Mouse (Mus musculus): ENCODE measurements around the gene Mrpl1. TPM values are rescaled to one million over a fixed set of nuclear protein-coding genes. Genes with fewer than 3 reads are reported as not detected.

The Mrpl1 gene
- polyA plus RNA-seq, 1 experiment from 2014 or later: 20.5 TPM

DNA sequence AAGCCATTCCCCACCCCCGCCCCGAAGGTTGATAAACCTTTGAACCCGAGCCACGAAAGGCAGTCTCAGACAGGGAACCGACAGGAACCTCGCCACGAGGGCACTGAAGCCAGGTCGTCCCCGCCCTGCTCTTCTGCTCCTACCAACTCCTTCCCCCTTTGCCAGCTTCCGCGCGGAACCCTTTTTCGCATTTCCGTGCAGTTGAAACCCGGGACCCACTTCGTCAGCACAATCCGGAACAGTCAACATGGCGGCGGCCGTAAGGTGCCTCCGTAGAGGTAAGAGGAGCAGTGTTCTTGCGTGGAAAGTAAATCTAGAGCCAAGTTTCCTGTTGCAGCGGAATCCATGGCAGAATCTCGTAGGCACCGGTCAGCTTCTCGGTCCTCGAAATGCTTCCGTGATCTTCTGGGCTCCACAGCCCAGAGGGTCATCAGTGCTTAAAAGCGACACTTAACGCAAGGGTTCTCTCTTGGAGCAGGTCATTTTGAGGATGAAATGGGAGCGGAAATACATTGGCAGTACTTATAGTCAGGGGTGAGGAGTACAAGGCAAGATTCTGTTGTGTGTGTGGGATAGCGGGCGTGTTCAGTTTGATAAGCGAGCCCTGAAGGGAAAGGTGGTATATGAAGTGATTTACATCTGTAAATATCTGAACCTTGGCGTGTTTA is 757 bp downstream of the Mrpl1 start:
- no peaks in the 10 kb centered on the region for H3K9me3 ChIP-seq
- peaks cover 13% of the 10 kb centered on the region for H3K4me1 ChIP-seq
- H3K36me3 ChIP-seq: peaks cover 4% of the 10 kb centered on the region
- H3K4me2 ChIP-seq (replicated peaks): peak overlapping the region; percentile 70
- H3K9ac ChIP-seq (replicated peaks): peak overlapping the region; percentile 77
- peak overlapping the region; percentile 74 for H3K4me3 ChIP-seq
- no peaks in the 10 kb centered on the region for H3K27me3 ChIP-seq
- under 1% methylated on average over 35 of the region's 35 CpGs for WGBS
- peak overlapping the region; percentile 67 for H3K27ac ChIP-seq (replicated peaks)
- ATAC-seq (ENCODE audit: low FRiP score, low read depth): peak; percentile 90

DNA sequence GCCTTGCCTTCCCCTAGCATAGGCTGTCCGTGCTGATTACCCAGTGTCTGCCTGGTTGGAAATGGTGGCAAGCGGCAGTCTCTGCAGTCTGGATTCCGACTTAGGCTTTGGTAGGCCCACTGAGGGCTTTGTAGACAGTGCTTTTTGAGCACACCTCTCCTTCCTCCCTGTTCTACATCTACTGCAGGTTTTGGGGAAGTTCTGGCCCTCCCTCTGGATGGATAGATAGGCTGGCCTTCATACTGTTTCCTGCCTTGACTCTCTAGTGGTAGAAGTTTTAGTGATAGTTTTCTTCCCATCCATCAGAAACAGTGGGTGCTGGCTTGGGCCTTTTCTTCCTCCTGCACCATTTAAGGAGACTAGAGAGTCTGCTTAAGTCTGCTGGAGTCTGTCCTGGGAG is 9.4 kb downstream of the Mrpl1 start:
- no peaks in the 10 kb centered on the region for H3K9me3 ChIP-seq
- WGBS: 76% methylated on average over 3 of the region's 3 CpGs
- peaks cover 4% of the 10 kb centered on the region for H3K36me3 ChIP-seq
- H3K9ac ChIP-seq (replicated peaks): no peak overlapping the region
- H3K4me1 ChIP-seq: peaks cover 3% of the 10 kb centered on the region; the same call in 1 of the 2 replicates
- no peak overlapping the region for H3K27ac ChIP-seq (replicated peaks)
- no peaks in the 10 kb centered on the region for H3K27me3 ChIP-seq
- H3K4me2 ChIP-seq (replicated peaks): no peak overlapping the region
- H3K4me3 ChIP-seq: no peak overlapping the region
- ATAC-seq (ENCODE audit: low FRiP score, low read depth): no peak

DNA sequence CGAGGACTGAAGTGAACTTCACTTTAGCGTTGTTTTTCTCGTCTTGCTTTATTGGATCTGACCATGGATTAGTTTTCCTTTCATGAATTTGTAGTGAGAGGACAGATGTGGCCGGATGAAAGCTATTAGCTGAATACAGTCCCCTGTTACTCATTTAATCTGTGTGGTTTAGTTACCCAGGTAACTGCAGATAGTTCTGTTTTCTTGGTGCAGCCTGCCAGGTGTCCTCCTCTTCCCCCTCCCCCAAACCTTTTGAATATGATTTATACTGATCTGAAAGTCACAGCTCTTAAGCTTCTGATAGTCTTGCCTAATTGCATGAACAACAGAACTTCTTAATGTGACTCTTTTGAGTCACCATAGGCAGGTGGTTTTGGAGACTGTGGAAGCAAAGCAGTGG is 10.2 kb downstream of the Mrpl1 start:
- H3K4me3 ChIP-seq: no peak overlapping the region
- H3K27me3 ChIP-seq: no peaks in the 10 kb centered on the region
- WGBS: 52% methylated on average over 4 of the region's 4 CpGs
- H3K4me1 ChIP-seq: peaks cover 3% of the 10 kb centered on the region; the same call in 1 of the 2 replicates
- no peak for ATAC-seq (ENCODE audit: low FRiP score, low read depth)
- no peak overlapping the region for H3K27ac ChIP-seq (replicated peaks)
- peaks cover 6% of the 10 kb centered on the region for H3K36me3 ChIP-seq
- H3K4me2 ChIP-seq (replicated peaks): no peak overlapping the region
- H3K9ac ChIP-seq (replicated peaks): no peak overlapping the region
- H3K9me3 ChIP-seq: no peaks in the 10 kb centered on the region

- no peak for ATAC-seq (ENCODE audit: low FRiP score, low read depth)
- H3K4me2 ChIP-seq (replicated peaks): no peak overlapping the region
- no peaks in the 10 kb centered on the region for H3K27me3 ChIP-seq
- H3K4me1 ChIP-seq: peaks cover 3% of the 10 kb centered on the region; the same call in 1 of the 2 replicates
- H3K9me3 ChIP-seq: no peaks in the 10 kb centered on the region
- H3K4me3 ChIP-seq: no peak overlapping the region
- no peak overlapping the region for H3K9ac ChIP-seq (replicated peaks)
- peaks cover 15% of the 10 kb centered on the region for H3K36me3 ChIP-seq
- WGBS: 98% methylated on average over 1 of the region's 1 CpGs
- H3K27ac ChIP-seq (replicated peaks): no peak overlapping the region
These were observed 12.0 kb downstream of the Mrpl1 start for GRCm38 (mm10) chr5:96221298-96221697.

DNA sequence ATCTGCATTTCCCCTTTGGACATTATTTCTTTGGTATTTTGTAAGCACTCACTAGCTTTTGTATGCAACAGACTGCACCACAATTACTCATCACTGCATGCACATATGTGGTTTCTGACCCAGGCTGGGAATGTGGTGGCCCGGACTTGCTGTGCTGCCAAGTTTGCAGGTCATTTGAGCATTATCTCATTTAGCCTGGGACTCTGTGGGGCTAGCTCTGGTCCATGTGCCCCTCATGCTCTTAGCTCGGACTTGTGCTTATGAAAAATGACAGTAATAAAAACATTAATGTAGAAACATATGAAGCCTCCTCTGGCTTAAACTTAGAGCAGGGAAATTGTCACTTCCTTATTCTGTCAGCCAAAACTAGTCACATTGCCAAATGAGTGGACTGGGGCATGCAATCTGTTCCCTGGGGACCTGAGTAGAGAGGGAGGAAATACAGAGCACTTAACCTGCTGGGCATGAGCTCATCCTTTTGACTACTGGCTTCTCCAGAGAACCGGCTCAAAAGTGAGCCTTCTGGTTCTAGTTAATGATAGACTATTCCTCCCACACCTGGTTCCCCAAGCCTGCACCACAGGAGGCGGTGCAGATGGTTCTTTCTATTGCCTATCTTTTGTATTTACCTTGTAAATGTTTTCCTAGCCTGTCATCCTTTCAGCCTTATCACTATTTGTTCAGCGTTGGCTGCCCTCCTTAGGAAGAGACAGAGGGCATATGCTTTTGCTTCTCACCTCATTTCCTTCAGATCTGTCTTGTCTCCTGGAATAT is 12.7 kb downstream of the Mrpl1 start:
- no peak for ATAC-seq (ENCODE audit: low FRiP score, low read depth)
- 73% methylated on average over 5 of the region's 5 CpGs for WGBS
- Histone ChIP-seq H3K9ac (replicated peaks) (no peak overlapping the region), H3K4me1 (peaks cover 3% of the 10 kb centered on the region; the same call in 1 of the 2 replicates), H3K27me3 (no peaks in the 10 kb centered on the region), H3K9me3 (no peaks in the 10 kb centered on the region), H3K27ac (replicated peaks) (no peak overlapping the region), H3K4me3 (no peak overlapping the region), H3K4me2 (replicated peaks) (no peak overlapping the region), H3K36me3 (peaks cover 18% of the 10 kb centered on the region)

- Histone ChIP-seq H3K4me2 (replicated peaks) (no peak overlapping the region), H3K27me3 (no peaks in the 10 kb centered on the region), H3K4me1 (peaks cover 3% of the 10 kb centered on the region; the same call in 1 of the 2 replicates), H3K27ac (replicated peaks) (no peak overlapping the region), H3K36me3 (peaks cover 18% of the 10 kb centered on the region), H3K4me3 (no peak overlapping the region), H3K9ac (replicated peaks) (no peak overlapping the region), H3K9me3 (no peaks in the 10 kb centered on the region)
- 98% methylated on average over 3 of the region's 3 CpGs for WGBS
- ATAC-seq (ENCODE audit: low FRiP score, low read depth): no peak
These were observed 13.7 kb downstream of the Mrpl1 start for GRCm38 (mm10) chr5:96222964-96223363.

- 93% methylated on average over 8 of the region's 8 CpGs for WGBS
- H3K27me3 ChIP-seq: no peaks in the 10 kb centered on the region
- no peak overlapping the region for H3K27ac ChIP-seq (replicated peaks)
- H3K9me3 ChIP-seq: no peaks in the 10 kb centered on the region
- H3K4me3 ChIP-seq: no peak overlapping the region
- no peak overlapping the region for H3K4me2 ChIP-seq (replicated peaks)
- no peaks in the 10 kb centered on the region for H3K4me1 ChIP-seq
- peaks cover 26% of the 10 kb centered on the region for H3K36me3 ChIP-seq
- no peak for ATAC-seq (ENCODE audit: low FRiP score, low read depth)
- H3K9ac ChIP-seq (replicated peaks): no peak overlapping the region
These were observed 17.2 kb downstream of the Mrpl1 start for GRCm38 (mm10) chr5:96226490-96226889.

DNA sequence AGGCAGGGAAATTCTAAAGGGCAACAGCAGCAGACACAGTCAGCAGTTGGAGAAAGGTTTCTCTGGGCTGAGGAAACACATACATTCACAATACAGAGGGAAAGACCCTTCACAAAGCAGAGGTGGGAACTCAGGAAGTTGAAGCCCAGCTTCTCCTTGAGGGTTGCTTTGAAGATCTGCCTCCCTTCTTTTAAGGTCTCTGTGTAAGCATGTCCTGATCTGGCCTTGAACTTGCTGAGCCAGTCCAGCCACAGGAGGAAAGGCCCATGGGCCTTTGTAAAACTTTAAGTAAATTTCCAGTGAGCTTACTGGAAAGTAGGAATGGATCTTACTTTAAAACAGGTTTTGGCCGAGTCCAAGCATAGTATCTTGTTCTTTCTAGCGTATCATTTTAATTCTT is 19.7 kb downstream of the Mrpl1 start:
- no peaks in the 10 kb centered on the region for H3K27me3 ChIP-seq
- no peak overlapping the region for H3K4me3 ChIP-seq
- H3K9me3 ChIP-seq: no peaks in the 10 kb centered on the region
- no peak overlapping the region for H3K4me2 ChIP-seq (replicated peaks)
- 100% methylated on average over 2 of the region's 2 CpGs for WGBS
- no peaks in the 10 kb centered on the region for H3K4me1 ChIP-seq
- no peak overlapping the region for H3K9ac ChIP-seq (replicated peaks)
- no peak overlapping the region for H3K27ac ChIP-seq (replicated peaks)
- no peak for ATAC-seq (ENCODE audit: low FRiP score, low read depth)
- peaks cover 25% of the 10 kb centered on the region for H3K36me3 ChIP-seq

DNA sequence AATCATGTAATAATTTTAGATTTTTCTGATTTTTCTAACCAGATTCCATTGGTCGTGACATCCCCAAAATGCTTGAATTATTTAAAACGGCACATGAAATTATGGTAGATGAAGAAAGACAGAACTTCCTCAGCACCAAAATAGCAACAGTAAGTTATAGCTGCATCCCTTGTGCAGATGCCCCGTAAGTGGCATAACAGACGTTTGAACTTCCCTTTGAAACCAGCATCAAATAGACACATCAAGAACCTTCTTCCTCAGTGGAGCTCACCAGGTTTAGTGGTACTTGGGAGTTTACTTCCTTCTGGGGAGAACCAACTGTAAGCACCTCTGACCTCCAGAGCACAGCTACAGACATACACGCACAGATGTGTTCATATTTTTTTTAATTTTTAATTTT is 29.5 kb downstream of the Mrpl1 start:
- Histone ChIP-seq H3K4me3 (no peak overlapping the region), H3K4me1 (no peaks in the 10 kb centered on the region), H3K27me3 (no peaks in the 10 kb centered on the region), H3K9ac (replicated peaks) (no peak overlapping the region), H3K4me2 (replicated peaks) (no peak overlapping the region), H3K27ac (replicated peaks) (no peak overlapping the region), H3K36me3 (peaks cover 12% of the 10 kb centered on the region), H3K9me3 (no peaks in the 10 kb centered on the region)
- 91% methylated on average over 5 of the region's 5 CpGs for WGBS
- no peak for ATAC-seq (ENCODE audit: low FRiP score, low read depth)

- no peaks in the 10 kb centered on the region for H3K9me3 ChIP-seq
- no peak overlapping the region for H3K27ac ChIP-seq (replicated peaks)
- H3K4me2 ChIP-seq (replicated peaks): no peak overlapping the region
- peaks cover 12% of the 10 kb centered on the region for H3K36me3 ChIP-seq
- no peaks in the 10 kb centered on the region for H3K4me1 ChIP-seq
- no peak overlapping the region for H3K4me3 ChIP-seq
- 81% methylated on average over 1 of the region's 1 CpGs for WGBS
- ATAC-seq (ENCODE audit: low FRiP score, low read depth): no peak
- no peaks in the 10 kb centered on the region for H3K27me3 ChIP-seq
- no peak overlapping the region for H3K9ac ChIP-seq (replicated peaks)
These were observed 31.6 kb downstream of the Mrpl1 start for GRCm38 (mm10) chr5:96240856-96241255.

DNA sequence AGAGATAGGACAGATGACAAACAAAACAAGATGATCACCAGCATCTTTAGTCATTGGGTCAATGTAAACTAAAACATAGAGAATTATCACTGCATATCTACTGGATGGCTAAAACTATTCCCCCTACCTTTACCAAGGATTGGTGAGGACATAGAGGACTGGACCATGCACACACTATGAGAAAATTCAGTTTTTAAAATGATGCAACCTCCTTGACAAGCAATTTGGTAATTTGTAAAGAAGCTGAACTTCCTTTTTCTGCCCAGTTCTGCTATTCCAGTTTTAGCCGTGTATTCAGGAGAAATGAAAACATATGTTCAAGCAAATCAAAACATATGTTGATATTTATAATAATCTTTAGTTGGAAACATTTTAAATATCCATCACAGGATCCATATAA is 35.2 kb downstream of the Mrpl1 start:
- Histone ChIP-seq H3K4me3 (no peak overlapping the region), H3K9me3 (no peaks in the 10 kb centered on the region), H3K4me1 (no peaks in the 10 kb centered on the region), H3K36me3 (no peaks in the 10 kb centered on the region), H3K27me3 (no peaks in the 10 kb centered on the region), H3K9ac (replicated peaks) (no peak overlapping the region), H3K4me2 (replicated peaks) (no peak overlapping the region), H3K27ac (replicated peaks) (no peak overlapping the region)
- WGBS: 83% methylated on average over 1 of the region's 1 CpGs
- ATAC-seq (ENCODE audit: low FRiP score, low read depth): no peak

- Histone ChIP-seq H3K27me3 (no peaks in the 10 kb centered on the region), H3K4me1 (no peaks in the 10 kb centered on the region), H3K4me2 (replicated peaks) (no peak overlapping the region), H3K9ac (replicated peaks) (no peak overlapping the region), H3K9me3 (no peaks in the 10 kb centered on the region), H3K4me3 (no peak overlapping the region), H3K36me3 (no peaks in the 10 kb centered on the region), H3K27ac (replicated peaks) (no peak overlapping the region)
- WGBS: 83% methylated on average over 2 of the region's 2 CpGs
- ATAC-seq (ENCODE audit: low FRiP score, low read depth): no peak
These were observed 44.7 kb downstream of the Mrpl1 start for GRCm38 (mm10) chr5:96253995-96254394.
